Mouse (Mus musculus) midbrain, embryonic 14.5 days (tissue): ENCODE results near the gene Tinf2. TPM values are rescaled to one million over a fixed set of nuclear protein-coding genes. Genes with fewer than 3 reads are reported as not detected.

Source experiments
- ATAC-seq: fragments of 200-750 bp; cut with Nextera tagmentation; 2 replicates; pipeline ENCODE4 v1.8.0; 2017; ENCODE audit warnings: moderate number of reproducible peaks, moderate library complexity; ENCODE audit not compliant: low FRiP score, low TSS enrichment
- DNase-seq: peaks from one replicate; pipeline ENCODE4 v3.0.0-alpha.2; 2015
- H3K27ac ChIP-seq: fragments of 300-500 bp; sonication (generic); replicated peaks from 2 replicates; pipeline ENCODE4 v1.5.1; 2014; ENCODE audit warnings: mild to moderate bottlenecking, low read depth, low read length, moderate library complexity
- H3K27me3 ChIP-seq: fragments of 300-500 bp; sonication (generic); 2 replicates; pipeline ENCODE4 v1.6.1; 2014; ENCODE audit warnings: low read length, control low read depth, mixed read lengths; ENCODE audit not compliant: control insufficient read depth, insufficient read depth
- H3K36me3 ChIP-seq: fragments of 300-500 bp; sonication (generic); 2 replicates; pipeline ENCODE4 v1.6.1; 2014; ENCODE audit warnings: low read length, control low read depth; ENCODE audit not compliant: control insufficient read depth, insufficient read depth
- H3K4me1 ChIP-seq: fragments of 300-500 bp; sonication (generic); 2 replicates; pipeline ENCODE4 v1.6.1; 2014; ENCODE audit warnings: mild to moderate bottlenecking, antibody characterized with exemption, low read length, control low read depth; ENCODE audit not compliant: control insufficient read depth, insufficient read depth
- H3K4me2 ChIP-seq: fragments of 300-500 bp; sonication (generic); 2 replicates; pipeline ENCODE4 v1.6.1; 2014; ENCODE audit warnings: mild to moderate bottlenecking, low read length, moderate library complexity
- H3K4me3 ChIP-seq: fragments of 300-500 bp; sonication (generic); replicated peaks from 2 replicates; pipeline ENCODE4 v1.5.1; 2014; ENCODE audit warnings: low read depth, low read length
- H3K9ac ChIP-seq: fragments of 300-500 bp; sonication (generic); replicated peaks from 2 replicates; pipeline ENCODE4 v1.6.1; 2014; ENCODE audit warnings: mild to moderate bottlenecking, low read length, moderate library complexity
- H3K9me3 ChIP-seq: fragments of 300-500 bp; sonication (generic); 2 replicates; pipeline ENCODE4 v1.6.1; 2016; ENCODE audit warnings: low read length, control low read depth, mixed read lengths; ENCODE audit not compliant: control insufficient read depth
- WGBS: fragments of 180-500 bp; shearing (Covaris S2); extraction: QIAGEN DNeasy Blood & Tissue Kit; methylation state at CpG from one replicate; pipeline ENCODE4 v1.1.7; 2014; 5-methylcytosine and 5-hydroxymethylcytosine counted together
- polyA plus RNA-seq: library from polyadenylated mRNA; unstranded; fragments of >200 nt; fragmentation: Nextera tagmentation; extraction: Ambion mirVana; gene quantifications from 2 replicates; pipeline ENCODE4 v1.2.1, GENCODE M21; 2014

Tinf2 gene
- polyA plus RNA-seq, 1 experiment from 2014 or later = 26.9 TPM

GRCm38 (mm10) chr14:55682118-55682493 is 486 bp upstream of the Tinf2 start:
- peak overlapping the region; percentile 77 for H3K4me3 ChIP-seq
- DNase-seq (no peak), ATAC-seq (peak; percentile 35)
- H3K27ac ChIP-seq = peak overlapping the region; percentile 66; the same call in 1 of the 2 replicates
- WGBS = 14% methylated on average over 3 of the region's 3 CpGs
- no peaks in the 10 kb centered on the region for H3K9me3 ChIP-seq
- H3K27me3 ChIP-seq = no peaks in the 10 kb centered on the region
- H3K36me3 ChIP-seq = peaks cover 35% of the 10 kb centered on the region
- H3K9ac ChIP-seq = 0 out of 2 replicates have a peak overlapping the region, but pooled peaks have one; percentile 63
- peaks cover 6% of the 10 kb centered on the region for H3K4me1 ChIP-seq
- H3K4me2 ChIP-seq = peak overlapping the region; percentile 96

DNA sequence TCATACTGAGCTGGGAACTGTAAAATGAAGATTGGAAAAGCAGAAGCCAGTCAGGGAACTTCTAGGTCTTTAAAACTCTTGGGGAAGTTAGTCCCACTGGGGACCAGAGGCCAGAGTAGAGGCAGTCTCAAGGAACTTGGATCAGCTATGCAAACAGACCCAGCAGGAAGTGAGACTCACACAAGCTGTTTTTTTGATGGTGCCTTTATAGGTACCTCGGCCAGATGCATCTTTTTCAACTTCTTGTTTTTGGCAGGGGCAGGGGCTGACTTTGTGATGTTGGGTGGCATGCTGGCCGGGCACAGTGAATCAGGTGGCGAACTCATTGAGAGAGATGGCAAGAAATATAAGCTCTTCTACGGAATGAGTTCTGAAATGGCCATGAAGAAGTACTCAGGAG is 4.0 kb downstream of the Tinf2 start:
- no peaks in the 10 kb centered on the region for H3K9me3 ChIP-seq
- H3K4me2 ChIP-seq = no peak overlapping the region
- no peak overlapping the region for H3K27ac ChIP-seq
- ATAC-seq (no peak), DNase-seq (no peak)
- H3K27me3 ChIP-seq = no peaks in the 10 kb centered on the region
- WGBS = 87% methylated on average over 4 of the region's 4 CpGs
- peaks cover 10% of the 10 kb centered on the region for H3K4me1 ChIP-seq
- peaks cover 56% of the 10 kb centered on the region for H3K36me3 ChIP-seq
- H3K9ac ChIP-seq = no peak overlapping the region
- H3K4me3 ChIP-seq = no peak overlapping the region

DNA sequence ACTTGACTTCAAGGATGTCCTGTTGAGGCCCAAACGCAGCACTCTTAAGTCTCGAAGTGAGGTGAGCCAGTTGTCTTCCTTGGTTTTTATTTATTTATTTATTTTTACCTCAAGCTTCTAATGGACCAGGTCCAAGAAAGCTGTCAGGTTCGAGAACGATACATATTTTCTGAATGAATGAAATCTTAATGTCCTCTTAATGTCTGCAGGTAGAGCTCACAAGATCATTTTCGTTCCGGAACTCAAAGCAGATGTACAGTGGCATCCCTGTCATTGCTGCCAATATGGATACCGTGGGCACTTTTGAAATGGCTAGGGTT is 8.9 kb downstream of the Tinf2 start:
- Histone ChIP-seq H3K36me3 (peaks cover 27% of the 10 kb centered on the region), H3K4me2 (peak overlapping the region; percentile 97), H3K9me3 (no peaks in the 10 kb centered on the region), H3K9ac (peak overlapping the region; percentile 34; the same call in 1 of the 2 replicates), H3K27ac (no peak overlapping the region), H3K27me3 (no peaks in the 10 kb centered on the region), H3K4me3 (peak overlapping the region; percentile 51), H3K4me1 (peaks cover 14% of the 10 kb centered on the region)
- DNase-seq (no peak), ATAC-seq (no peak)
- 84% methylated on average over 7 of the region's 7 CpGs for WGBS

- Histone ChIP-seq H3K27ac (peak within 1 kb of the TSS; percentile 86), H3K4me2 (peak within 1 kb of the TSS; percentile 97), H3K4me3 (peak within 1 kb of the TSS; percentile 51), H3K4me1 (peaks cover 14% of the 10 kb centered on the region), H3K9ac (peak within 1 kb of the TSS; percentile 70), H3K9me3 (no peaks in the 10 kb centered on the region), H3K36me3 (peaks cover 21% of the 10 kb centered on the region), H3K27me3 (no peaks in the 10 kb centered on the region)
- DNase-seq (peak; percentile 96), ATAC-seq (peak; percentile 97)
- WGBS = 1% methylated on average over 38 of the region's 38 CpGs
Observed at GRCm38 (mm10) chr14:55671833-55672740, 9.5 kb downstream of the Tinf2 start, which contains the start of the genes Gmpr2 and Nedd8. Gene Gmpr2, plus strand, starts transcription at chr14:55671941. Gene Nedd8, minus strand, starts transcription at chr14:55672124.

- H3K27ac ChIP-seq = peak overlapping the region; percentile 86
- peak overlapping the region; percentile 51 for H3K4me3 ChIP-seq
- DNase-seq (no peak), ATAC-seq (peak; percentile 52; the same call in 1 of the 2 replicates)
- peaks cover 20% of the 10 kb centered on the region for H3K36me3 ChIP-seq
- H3K4me2 ChIP-seq = peak overlapping the region; percentile 97
- no peaks in the 10 kb centered on the region for H3K27me3 ChIP-seq
- WGBS = under 1% methylated on average over 12 of the region's 12 CpGs
- no peaks in the 10 kb centered on the region for H3K9me3 ChIP-seq
- H3K9ac ChIP-seq = peak overlapping the region; percentile 70
- peaks cover 14% of the 10 kb centered on the region for H3K4me1 ChIP-seq
Observed at GRCm38 (mm10) chr14:55671486-55671832, 10.2 kb downstream of the Tinf2 start.

DNA sequence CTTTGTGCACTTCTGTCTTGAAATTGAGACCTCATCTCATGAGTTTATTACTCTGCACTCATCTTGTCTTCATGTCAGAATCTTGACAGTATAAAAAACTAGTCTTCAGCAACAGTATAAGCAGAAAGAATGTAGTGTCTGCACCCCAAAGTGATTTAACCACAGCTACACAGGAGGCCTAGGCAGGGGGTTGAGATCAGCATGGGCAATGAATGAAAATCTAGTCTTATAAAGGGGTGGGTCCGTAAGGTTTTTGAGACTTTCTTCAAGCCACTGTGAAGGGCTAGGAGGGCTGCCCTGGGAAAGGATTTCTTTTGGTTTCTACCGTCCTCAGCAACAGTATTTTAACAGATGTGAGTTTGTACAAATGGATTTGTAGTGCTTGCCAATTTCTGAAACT is 21.0 kb downstream of the Tinf2 start:
- no peak overlapping the region for H3K9ac ChIP-seq

GRCm38 (mm10) chr14:55659960-55660573 is 21.6 kb downstream of the Tinf2 start, which contains the start of gene Mdp1:
Gene Mdp1, minus strand, starts transcription at chr14:55660508.
- H3K4me1 ChIP-seq = peaks cover 7% of the 10 kb centered on the region; the same call in 1 of the 2 replicates
- H3K4me3 ChIP-seq = peak within 1 kb of the TSS; percentile 64
- H3K9me3 ChIP-seq = no peaks in the 10 kb centered on the region
- H3K4me2 ChIP-seq = peak within 1 kb of the TSS; percentile 57
- DNase-seq (peak; percentile 94), ATAC-seq (peak; percentile 92)
- under 1% methylated on average over 39 of the region's 39 CpGs for WGBS
- H3K9ac ChIP-seq = peak within 1 kb of the TSS; percentile 63
- H3K36me3 ChIP-seq = peaks cover 37% of the 10 kb centered on the region
- peak within 1 kb of the TSS; percentile 78 for H3K27ac ChIP-seq
- no peaks in the 10 kb centered on the region for H3K27me3 ChIP-seq

More for the DNA sequence above, 21.0 kb downstream of the Tinf2 start:
- Histone ChIP-seq H3K4me3 (peak overlapping the region; percentile 64), H3K4me1 (peaks cover 7% of the 10 kb centered on the region; the same call in 1 of the 2 replicates), H3K9me3 (no peaks in the 10 kb centered on the region), H3K4me2 (peak overlapping the region; percentile 57), H3K27me3 (no peaks in the 10 kb centered on the region), H3K27ac (no peak overlapping the region), H3K36me3 (peaks cover 39% of the 10 kb centered on the region)
- peak; percentile 6; the same call in 1 of the 2 replicates for ATAC-seq
- 45% methylated on average over 2 of the region's 2 CpGs for WGBS
- DNase-seq = no peak

- DNase-seq (no peak), ATAC-seq (no peak)
- WGBS = 95% methylated on average over 5 of the region's 5 CpGs
- H3K4me2 ChIP-seq = no peak overlapping the region
- H3K4me1 ChIP-seq = peaks cover 7% of the 10 kb centered on the region; the same call in 1 of the 2 replicates
- H3K27ac ChIP-seq = no peak overlapping the region
- no peak overlapping the region for H3K4me3 ChIP-seq
- H3K9me3 ChIP-seq = no peaks in the 10 kb centered on the region
- no peak overlapping the region for H3K9ac ChIP-seq
- H3K27me3 ChIP-seq = no peaks in the 10 kb centered on the region
- peaks cover 30% of the 10 kb centered on the region for H3K36me3 ChIP-seq
Observed at GRCm38 (mm10) chr14:55658011-55658410, 23.6 kb downstream of the Tinf2 start.
